Mouse (Mus musculus) liver, adult 2 months (tissue): ENCODE measurements at regions not wholly inside any gene's neighbourhood (a gene's known extent, or its start where the extent isn't known, plus 50 kb on each side); places are given as distances from the start of the nearest gene placed in this dataset.

Experiments used
- CTCF ChIP-seq: fragments of 200-500 bp; IDR thresholded peaks from 2 replicates; pipeline ENCODE4 v1.5.1; 2011; ENCODE audit warnings: low read depth, low read length, control low read depth
- POLR2A ChIP-seq: fragments of 200-500 bp; IDR thresholded peaks from 2 replicates; pipeline ENCODE4 v1.6.1; 2011; ENCODE audit warnings: low read length, control low read depth; ENCODE audit not compliant: insufficient read depth; ENCODE audit errors: extremely low read depth

GRCm38 (mm10) chr16:30160399-30160798 lies 96.2 kb downstream of the Hes1 start:
- TF ChIP-seq CTCF (no peak), POLR2A (no peak)
